Mouse (Mus musculus) intestine, embryonic 16.5 days (tissue): Measurements from ENCODE around the gene Pin4. TPM values are rescaled to one million over a fixed set of nuclear protein-coding genes. Genes with fewer than 3 reads are reported as not detected.
"Not testable (repeated sequence)": the region's sequence is repeated elsewhere in the genome, so short reads cannot be mapped to it uniquely, and the experiment has no call there.

Source experiments
- ATAC-seq: fragments of 200-750 bp; cut with Nextera tagmentation; 2 replicates; pipeline ENCODE4 v1.8.0; 2017; ENCODE audit warnings: moderate TSS enrichment, moderate library complexity
- H3K27ac ChIP-seq: fragments of 300-500 bp; sonication (generic); 2 replicates; pipeline ENCODE4 v1.5.1; 2014; ENCODE audit warnings: mild to moderate bottlenecking, low read length
- H3K27me3 ChIP-seq: fragments of 300-500 bp; sonication (generic); replicated peaks from 2 replicates; pipeline ENCODE4 v1.6.1; 2014; ENCODE audit warnings: low read length, control low read depth, mixed read lengths; ENCODE audit not compliant: control insufficient read depth, insufficient read depth
- H3K36me3 ChIP-seq: fragments of 300-500 bp; sonication (generic); 2 replicates; pipeline ENCODE4 v1.6.1; 2014; ENCODE audit warnings: low read length, control low read depth; ENCODE audit not compliant: control insufficient read depth, insufficient read depth
- H3K4me1 ChIP-seq: fragments of 300-500 bp; sonication (generic); 2 replicates; pipeline ENCODE4 v1.6.1; 2014; ENCODE audit warnings: low read length, control low read depth, mixed read lengths; ENCODE audit not compliant: control insufficient read depth, insufficient read depth
- H3K4me2 ChIP-seq: fragments of 300-500 bp; sonication (generic); 2 replicates; pipeline ENCODE4 v1.6.1; 2014; ENCODE audit warnings: low read depth, low read length, control low read depth
- H3K4me3 ChIP-seq: fragments of 300-500 bp; sonication (generic); 2 replicates; pipeline ENCODE4 v1.5.1; 2014; ENCODE audit warnings: mild to moderate bottlenecking, low read length
- H3K9ac ChIP-seq: fragments of 300-500 bp; sonication (generic); 2 replicates; pipeline ENCODE4 v1.6.1; 2014; ENCODE audit warnings: low read depth, low read length
- H3K9me3 ChIP-seq: fragments of 300-500 bp; sonication (generic); 2 replicates; pipeline ENCODE4 v1.6.1; 2016; ENCODE audit warnings: low read length, control low read depth; ENCODE audit not compliant: control insufficient read depth
- WGBS: fragments of 180-500 bp; shearing (Covaris S2); extraction: QIAGEN DNeasy Blood & Tissue Kit; methylation state at CpG from one replicate; pipeline ENCODE4 v1.1.7; 2014; 5-methylcytosine and 5-hydroxymethylcytosine counted together
- polyA plus RNA-seq: library from polyadenylated mRNA; unstranded; fragments of >200 nt; fragmentation: Nextera tagmentation; extraction: Ambion mirVana; gene quantifications from 2 replicates; pipeline ENCODE4 v1.2.1, GENCODE M21; 2015

The Pin4 gene
- polyA plus RNA-seq, 1 experiment from 2014 or later, result 44.1 TPM

DNA sequence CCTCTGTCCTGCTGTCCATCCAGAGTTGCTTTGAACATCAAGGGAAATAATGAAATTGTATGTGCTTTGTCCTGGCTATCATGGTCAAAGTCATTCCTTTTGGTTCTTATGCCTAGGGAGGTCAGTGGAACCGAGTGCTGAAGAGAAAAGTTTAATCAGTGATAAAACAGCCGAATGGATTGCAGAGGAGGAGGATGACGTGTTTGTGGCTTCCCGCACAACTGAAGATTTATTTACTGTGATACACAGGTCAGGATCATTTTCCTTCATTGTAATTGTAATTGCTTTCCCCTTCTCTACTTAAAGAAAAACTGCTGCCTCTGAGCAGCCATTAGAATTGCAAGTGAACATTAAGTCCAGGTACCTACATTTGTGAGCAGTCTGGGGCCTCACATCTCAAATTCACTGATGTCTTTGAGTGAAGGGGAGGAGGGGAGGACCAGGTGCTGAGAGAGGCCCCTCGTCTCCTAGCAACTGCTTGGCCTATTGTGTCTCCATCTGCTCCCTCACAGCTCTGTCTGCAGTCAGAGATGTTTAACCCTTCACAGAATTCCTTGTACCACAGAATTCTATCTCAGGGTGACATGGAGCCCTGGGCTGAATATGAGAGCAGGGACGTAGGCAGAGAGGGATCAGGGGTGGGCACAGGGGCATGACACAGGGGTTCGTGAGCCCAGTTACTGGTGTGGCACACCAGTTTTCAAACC is 37.5 kb upstream of the Pin4 start:
- H3K36me3 ChIP-seq, result no peaks in the 10 kb centered on the region
- 44% methylated on average over 7 of the region's 7 CpGs for WGBS
- no peaks in the 10 kb centered on the region; the same call in 1 of the 2 replicates for H3K4me1 ChIP-seq
- no peaks in the 10 kb centered on the region for H3K27me3 ChIP-seq
- no peak overlapping the region for H3K9ac ChIP-seq
- H3K9me3 ChIP-seq, result no peaks in the 10 kb centered on the region
- H3K4me2 ChIP-seq, result no peak overlapping the region
- H3K27ac ChIP-seq, result no peak overlapping the region
- ATAC-seq, result no peak
- no peak overlapping the region for H3K4me3 ChIP-seq

GRCm38 (mm10) chrX:102082340-102082739 is 36.9 kb upstream of the Pin4 start:
- WGBS, result 51% methylated on average over 5 of the region's 5 CpGs
- no peak for ATAC-seq
- no peak overlapping the region for H3K27ac ChIP-seq
- H3K9ac ChIP-seq, result no peak overlapping the region
- no peaks in the 10 kb centered on the region for H3K27me3 ChIP-seq
- H3K9me3 ChIP-seq, result no peaks in the 10 kb centered on the region
- H3K4me1 ChIP-seq, result no peaks in the 10 kb centered on the region; the same call in 1 of the 2 replicates
- no peak overlapping the region for H3K4me2 ChIP-seq
- no peaks in the 10 kb centered on the region for H3K36me3 ChIP-seq
- H3K4me3 ChIP-seq, result no peak overlapping the region

- ATAC-seq, result peak; percentile 91
- H3K27ac ChIP-seq, result no peak overlapping the region
- H3K36me3 ChIP-seq, result no peaks in the 10 kb centered on the region
- no peaks in the 10 kb centered on the region for H3K27me3 ChIP-seq
- H3K4me2 ChIP-seq, result no peak overlapping the region
- H3K9ac ChIP-seq, result no peak overlapping the region
- 79% methylated on average over 8 of the region's 8 CpGs for WGBS
- H3K9me3 ChIP-seq, result no peaks in the 10 kb centered on the region
- no peak overlapping the region for H3K4me3 ChIP-seq
- no peaks in the 10 kb centered on the region; the same call in 1 of the 2 replicates for H3K4me1 ChIP-seq
Observed at GRCm38 (mm10) chrX:102085798-102086443, 33.3 kb upstream of the Pin4 start.

- H3K9me3 ChIP-seq, result no peaks in the 10 kb centered on the region
- WGBS, result 78% methylated on average over 3 of the region's 3 CpGs
- ATAC-seq, result no peak
Observed at GRCm38 (mm10) chrX:102090605-102091004, 28.6 kb upstream of the Pin4 start.

GRCm38 (mm10) chrX:102094381-102094904 is 24.8 kb upstream of the Pin4 start:
- Histone ChIP-seq H3K4me2 (no peak overlapping the region), H3K27me3 (peaks cover 10% of the 10 kb centered on the region; the same call in 1 of the 2 replicates), H3K9ac (no peak overlapping the region), H3K36me3 (no peaks in the 10 kb centered on the region), H3K9me3 (no peaks in the 10 kb centered on the region), H3K4me3 (no peak overlapping the region), H3K27ac (no peak overlapping the region), H3K4me1 (no peaks in the 10 kb centered on the region)
- no peak for ATAC-seq
- 79% methylated on average over 7 of the region's 7 CpGs for WGBS

More at GRCm38 (mm10) chrX:102090605-102091004, 28.6 kb upstream of the Pin4 start:
- Histone ChIP-seq H3K27me3 (peaks cover 10% of the 10 kb centered on the region; the same call in 1 of the 2 replicates), H3K36me3 (no peaks in the 10 kb centered on the region), H3K27ac (no peak overlapping the region), H3K9ac (no peak overlapping the region), H3K4me1 (no peaks in the 10 kb centered on the region), H3K4me2 (no peak overlapping the region), H3K4me3 (no peak overlapping the region)

- Histone ChIP-seq H3K27ac (no peak overlapping the region), H3K9ac (no peak overlapping the region), H3K36me3 (no peaks in the 10 kb centered on the region), H3K9me3 (no peaks in the 10 kb centered on the region), H3K4me2 (no peak overlapping the region), H3K27me3 (no peaks in the 10 kb centered on the region), H3K4me1 (no peaks in the 10 kb centered on the region), H3K4me3 (no peak overlapping the region)
- 59% methylated on average over 7 of the region's 7 CpGs for WGBS
- no peak for ATAC-seq
Observed at GRCm38 (mm10) chrX:102101886-102102285, 17.4 kb upstream of the Pin4 start.

GRCm38 (mm10) chrX:102103830-102104229 is 15.4 kb upstream of the Pin4 start:
- not testable (repeated sequence) for H3K27ac ChIP-seq, H3K4me1 ChIP-seq, H3K9ac ChIP-seq, ATAC-seq, H3K27me3 ChIP-seq, H3K9me3 ChIP-seq, H3K36me3 ChIP-seq, H3K4me3 ChIP-seq, H3K4me2 ChIP-seq
- 70% methylated on average over 2 of the region's 2 CpGs for whole genome bisulfite sequencing

- H3K9me3 ChIP-seq, H3K36me3 ChIP-seq, H3K9ac ChIP-seq, H3K4me2 ChIP-seq, ATAC-seq, H3K27ac ChIP-seq, H3K4me1 ChIP-seq, H3K27me3 ChIP-seq, H3K4me3 ChIP-seq: not testable (repeated sequence)
- WGBS, result 64% methylated on average over 5 of the region's 5 CpGs
Observed at GRCm38 (mm10) chrX:102109349-102109748, 9.9 kb upstream of the Pin4 start.

DNA sequence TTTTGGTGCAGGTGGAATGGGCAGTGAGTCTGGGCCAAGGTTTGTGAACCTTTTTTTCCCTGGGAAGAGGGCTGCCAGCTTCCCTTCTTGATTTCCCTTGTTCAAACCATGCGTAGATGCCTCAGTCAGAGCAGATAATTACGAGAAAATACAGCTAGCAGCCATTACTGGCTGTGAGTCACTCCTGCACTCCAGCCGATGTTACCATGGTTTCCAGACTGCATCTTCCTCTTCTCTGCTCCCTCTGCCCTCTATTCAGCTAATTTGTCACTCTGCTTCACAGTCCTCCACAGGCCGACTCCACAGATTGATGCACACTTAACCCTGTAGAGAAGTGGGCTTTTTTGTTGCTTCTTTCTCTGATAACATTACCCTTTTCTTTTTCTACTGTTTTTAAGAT is 3.6 kb upstream of the Pin4 start:
- H3K36me3 ChIP-seq, result no peaks in the 10 kb centered on the region
- 45% methylated on average over 4 of the region's 4 CpGs for WGBS
- no peaks in the 10 kb centered on the region for H3K9me3 ChIP-seq
- no peak for ATAC-seq
- no peak overlapping the region for H3K9ac ChIP-seq
- no peak overlapping the region for H3K4me3 ChIP-seq
- no peak overlapping the region for H3K4me2 ChIP-seq
- no peak overlapping the region for H3K27ac ChIP-seq
- H3K4me1 ChIP-seq, result no peaks in the 10 kb centered on the region
- H3K27me3 ChIP-seq, result no peaks in the 10 kb centered on the region; the same call in 1 of the 2 replicates
